Mouse (Mus musculus): ENCODE measurements at regions not wholly inside any gene's neighbourhood (a gene's known extent, or its start where the extent isn't known, plus 50 kb on each side); places are given as distances from the start of the nearest gene placed in this dataset.

GRCm38 (mm10) chr11:18531264-18532110 is 487.3 kb downstream of the Meis1 start:
- no peaks in the 10 kb centered on the region for H3K9me3 ChIP-seq (ENCODE audit: control insufficient read depth, low read length)
- H3K36me3 ChIP-seq (ENCODE audit: control insufficient read depth, insufficient read depth, low read length), result no peaks in the 10 kb centered on the region
- no peak overlapping the region for H3K4me3 ChIP-seq (ENCODE audit: low read depth, low read length)
- no peak overlapping the region for H3K4me2 ChIP-seq (ENCODE audit: low read depth, severe bottlenecking)
- DNase-seq (ENCODE audit: low spot score) (no peak), ATAC-seq (ENCODE audit: insufficient number of reproducible peaks, low FRiP score, low TSS enrichment, low read depth) (no peak)
- no peak overlapping the region for H3K27ac ChIP-seq (replicated peaks; ENCODE audit: low read depth, low read length)
- H3K4me1 ChIP-seq (ENCODE audit: control insufficient read depth, insufficient read depth, low read length), result no peaks in the 10 kb centered on the region
- H3K27me3 ChIP-seq (ENCODE audit: control insufficient read depth, insufficient read depth, low read length), result no peaks in the 10 kb centered on the region
- no peak overlapping the region for H3K9ac ChIP-seq (ENCODE audit: low read length)
- WGBS, result 35% methylated on average over 2 of the region's 2 CpGs

- H3K4me1 ChIP-seq (ENCODE audit: control insufficient read depth, insufficient read depth, low read length), result no peaks in the 10 kb centered on the region
- no peaks in the 10 kb centered on the region for H3K9me3 ChIP-seq (ENCODE audit: control insufficient read depth, low read length)
- 52% methylated on average over 4 of the region's 4 CpGs for WGBS
Measured at GRCm38 (mm10) chr11:18528568-18528967, 490.2 kb downstream of the Meis1 start.

DNA sequence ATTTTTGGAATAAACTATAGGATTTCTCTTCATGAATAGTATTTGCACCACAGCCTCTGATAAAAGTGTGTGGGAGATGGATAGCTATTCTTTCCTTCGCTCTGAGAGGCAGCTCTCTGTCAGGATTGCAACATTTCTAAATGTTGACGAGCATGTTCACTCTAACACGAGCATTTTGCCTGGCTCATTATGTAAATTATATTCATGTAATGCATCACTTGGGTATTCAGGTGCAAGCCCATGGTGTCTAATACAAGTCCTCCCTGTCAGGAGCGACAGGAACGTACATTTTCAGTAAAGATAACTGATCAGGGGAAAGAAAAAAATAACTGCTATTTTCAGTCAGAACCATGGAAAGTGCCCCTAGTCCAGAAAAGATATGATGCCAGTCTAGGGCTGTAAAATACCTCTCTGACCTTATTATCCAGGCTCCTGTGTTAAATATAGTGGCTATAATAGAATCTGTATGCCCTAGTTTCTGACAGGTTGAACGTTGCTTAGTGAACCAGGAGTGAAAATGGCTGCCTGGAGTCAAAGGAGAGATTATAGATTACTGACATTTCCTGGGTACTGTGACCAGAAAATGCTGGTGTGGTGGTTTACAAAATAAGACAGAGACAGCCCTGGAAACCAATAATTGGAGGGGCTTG is 523.6 kb downstream of the Meis1 start:
- WGBS, result 82% methylated on average over 6 of the region's 6 CpGs
- no peak overlapping the region for H3K4me3 ChIP-seq (ENCODE audit: low read depth, low read length)
- ATAC-seq (ENCODE audit: insufficient number of reproducible peaks, low FRiP score, low TSS enrichment, low read depth) (no peak), DNase-seq (ENCODE audit: low spot score) (no peak)
- no peaks in the 10 kb centered on the region for H3K9me3 ChIP-seq (ENCODE audit: control insufficient read depth, low read length)
- H3K27ac ChIP-seq (replicated peaks; ENCODE audit: low read depth, low read length), result no peak overlapping the region
- no peak overlapping the region for H3K9ac ChIP-seq (ENCODE audit: low read length)
- no peak overlapping the region for H3K4me2 ChIP-seq (ENCODE audit: low read depth, severe bottlenecking)
- H3K36me3 ChIP-seq (ENCODE audit: control insufficient read depth, insufficient read depth, low read length), result no peaks in the 10 kb centered on the region
- 0 out of 2 replicates have a peak, but pooled peaks cover 2% of the 10 kb centered on the region for H3K4me1 ChIP-seq (ENCODE audit: control insufficient read depth, insufficient read depth, low read length)
- H3K27me3 ChIP-seq (ENCODE audit: control insufficient read depth, insufficient read depth, low read length), result no peaks in the 10 kb centered on the region

More at GRCm38 (mm10) chr11:18528568-18528967, 490.2 kb downstream of the Meis1 start:
- Histone ChIP-seq H3K4me3 (ENCODE audit: low read depth, low read length) (no peak overlapping the region), H3K27ac (replicated peaks; ENCODE audit: low read depth, low read length) (no peak overlapping the region), H3K9ac (ENCODE audit: low read length) (no peak overlapping the region), H3K36me3 (ENCODE audit: control insufficient read depth, insufficient read depth, low read length) (no peaks in the 10 kb centered on the region), H3K27me3 (ENCODE audit: control insufficient read depth, insufficient read depth, low read length) (no peaks in the 10 kb centered on the region), H3K4me2 (ENCODE audit: low read depth, severe bottlenecking) (no peak overlapping the region)
- ATAC-seq (ENCODE audit: insufficient number of reproducible peaks, low FRiP score, low TSS enrichment, low read depth) (no peak), DNase-seq (ENCODE audit: low spot score) (no peak)

DNA sequence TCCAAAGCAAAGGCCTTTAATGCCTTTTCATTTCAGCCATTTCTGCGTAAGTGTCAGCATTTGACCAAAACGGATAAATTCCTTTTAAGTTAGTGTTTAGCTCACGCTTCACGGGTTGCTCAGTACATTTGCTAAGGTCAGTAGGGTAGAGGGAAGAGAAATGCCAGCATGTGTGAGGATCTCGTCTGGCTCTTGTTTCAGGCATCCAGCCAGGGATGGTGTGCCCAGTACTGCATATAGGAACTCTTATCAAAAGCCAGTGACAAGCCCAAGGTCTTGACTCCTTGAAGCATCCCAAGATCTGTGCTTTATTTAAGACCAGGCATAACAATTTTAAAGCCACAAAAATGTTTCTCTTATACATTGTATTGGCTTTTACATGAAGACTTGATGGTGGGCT is 524.8 kb downstream of the Meis1 start:
- 81% methylated on average over 5 of the region's 5 CpGs for WGBS
- no peaks in the 10 kb centered on the region for H3K36me3 ChIP-seq (ENCODE audit: control insufficient read depth, insufficient read depth, low read length)
- H3K4me2 ChIP-seq (ENCODE audit: low read depth, severe bottlenecking), result no peak overlapping the region
- DNase-seq (ENCODE audit: low spot score) (no peak), ATAC-seq (ENCODE audit: insufficient number of reproducible peaks, low FRiP score, low TSS enrichment, low read depth) (no peak)
- 0 out of 2 replicates have a peak, but pooled peaks cover 2% of the 10 kb centered on the region for H3K4me1 ChIP-seq (ENCODE audit: control insufficient read depth, insufficient read depth, low read length)
- no peaks in the 10 kb centered on the region for H3K9me3 ChIP-seq (ENCODE audit: control insufficient read depth, low read length)
- H3K27ac ChIP-seq (replicated peaks; ENCODE audit: low read depth, low read length), result no peak overlapping the region
- no peak overlapping the region for H3K4me3 ChIP-seq (ENCODE audit: low read depth, low read length)
- H3K9ac ChIP-seq (ENCODE audit: low read length), result no peak overlapping the region
- no peaks in the 10 kb centered on the region for H3K27me3 ChIP-seq (ENCODE audit: control insufficient read depth, insufficient read depth, low read length)

DNA sequence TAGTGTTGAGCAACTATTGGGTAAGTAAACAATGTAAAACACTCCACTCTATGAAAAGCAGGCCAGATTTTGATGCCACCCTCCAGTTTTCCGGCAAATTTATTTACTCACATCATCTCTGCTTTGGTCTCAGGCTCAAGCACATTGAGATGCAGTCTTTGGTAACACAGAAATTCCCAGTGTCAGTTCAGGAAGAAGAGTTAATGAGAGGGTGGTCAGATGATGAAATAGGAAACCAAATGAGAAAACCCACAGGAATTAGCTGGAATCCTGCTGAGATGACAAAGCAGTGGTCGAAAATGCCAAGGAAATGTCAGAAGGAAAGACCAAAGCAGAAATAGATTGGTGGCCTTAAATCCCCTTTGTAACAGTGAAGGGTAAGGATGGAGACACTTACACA is 525.7 kb downstream of the Meis1 start:
- no peak overlapping the region for H3K9ac ChIP-seq (ENCODE audit: low read length)
- 38% methylated on average over 2 of the region's 2 CpGs for WGBS
- H3K4me3 ChIP-seq (ENCODE audit: low read depth, low read length), result no peak overlapping the region
- no peak for DNase-seq (ENCODE audit: low spot score)
- no peaks in the 10 kb centered on the region for H3K36me3 ChIP-seq (ENCODE audit: control insufficient read depth, insufficient read depth, low read length)
- H3K27me3 ChIP-seq (ENCODE audit: control insufficient read depth, insufficient read depth, low read length), result no peaks in the 10 kb centered on the region
- H3K4me2 ChIP-seq (ENCODE audit: low read depth, severe bottlenecking), result no peak overlapping the region
- 0 out of 2 replicates have a peak, but pooled peaks cover 2% of the 10 kb centered on the region for H3K4me1 ChIP-seq (ENCODE audit: control insufficient read depth, insufficient read depth, low read length)
- ATAC-seq (ENCODE audit: insufficient number of reproducible peaks, low FRiP score, low TSS enrichment, low read depth), result no peak
- H3K27ac ChIP-seq (replicated peaks; ENCODE audit: low read depth, low read length), result no peak overlapping the region
- no peaks in the 10 kb centered on the region for H3K9me3 ChIP-seq (ENCODE audit: control insufficient read depth, low read length)

GRCm38 (mm10) chr11:18489517-18490256 is 529.1 kb downstream of the Meis1 start:
- ATAC-seq (ENCODE audit: insufficient number of reproducible peaks, low FRiP score, low TSS enrichment, low read depth) (no peak), DNase-seq (ENCODE audit: low spot score) (no peak)
- Histone ChIP-seq H3K27ac (replicated peaks; ENCODE audit: low read depth, low read length) (no peak overlapping the region), H3K9me3 (ENCODE audit: control insufficient read depth, low read length) (no peaks in the 10 kb centered on the region), H3K4me3 (ENCODE audit: low read depth, low read length) (no peak overlapping the region), H3K27me3 (ENCODE audit: control insufficient read depth, insufficient read depth, low read length) (no peaks in the 10 kb centered on the region), H3K4me1 (ENCODE audit: control insufficient read depth, insufficient read depth, low read length) (0 out of 2 replicates have a peak, but pooled peaks cover 2% of the 10 kb centered on the region), H3K36me3 (ENCODE audit: control insufficient read depth, insufficient read depth, low read length) (no peaks in the 10 kb centered on the region), H3K4me2 (ENCODE audit: low read depth, severe bottlenecking) (no peak overlapping the region), H3K9ac (ENCODE audit: low read length) (no peak overlapping the region)
- WGBS, result 45% methylated on average over 9 of the region's 9 CpGs

DNA sequence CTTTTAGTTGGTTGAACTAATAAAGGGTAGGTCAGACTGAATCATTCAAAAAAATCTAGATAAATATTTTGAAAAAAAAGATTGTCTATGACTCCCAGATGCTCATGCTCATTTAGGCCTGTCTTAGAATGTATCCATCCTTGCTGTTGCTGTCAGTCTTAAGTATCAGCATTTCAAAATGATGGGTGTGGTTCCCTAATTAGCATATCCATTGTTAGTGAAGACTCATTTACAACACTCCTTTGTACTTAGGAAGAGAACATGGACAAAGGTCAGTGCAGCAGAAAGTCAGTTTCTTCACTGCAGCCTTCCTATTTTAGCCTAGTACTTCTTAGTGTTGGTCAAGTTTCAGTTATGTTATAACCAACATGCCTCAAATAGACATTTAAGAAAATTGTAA is 525.2 kb upstream of the Etaa1 start:
- ATAC-seq (ENCODE audit: insufficient number of reproducible peaks, low FRiP score, low TSS enrichment, low read depth) (no peak), DNase-seq (ENCODE audit: low spot score) (no peak)
- Histone ChIP-seq H3K27ac (replicated peaks; ENCODE audit: low read depth, low read length) (no peak overlapping the region), H3K9me3 (ENCODE audit: control insufficient read depth, low read length) (no peaks in the 10 kb centered on the region), H3K4me2 (ENCODE audit: low read depth, severe bottlenecking) (no peak overlapping the region), H3K4me3 (ENCODE audit: low read depth, low read length) (no peak overlapping the region), H3K36me3 (ENCODE audit: control insufficient read depth, insufficient read depth, low read length) (no peaks in the 10 kb centered on the region), H3K9ac (ENCODE audit: low read length) (no peak overlapping the region), H3K27me3 (ENCODE audit: control insufficient read depth, insufficient read depth, low read length) (no peaks in the 10 kb centered on the region), H3K4me1 (ENCODE audit: control insufficient read depth, insufficient read depth, low read length) (no peaks in the 10 kb centered on the region)

- 34% methylated on average over 3 of the region's 3 CpGs for WGBS
- Histone ChIP-seq H3K4me3 (ENCODE audit: low read depth, low read length) (no peak overlapping the region), H3K9ac (ENCODE audit: low read length) (no peak overlapping the region), H3K9me3 (ENCODE audit: control insufficient read depth, low read length) (no peaks in the 10 kb centered on the region), H3K4me2 (ENCODE audit: low read depth, severe bottlenecking) (no peak overlapping the region), H3K4me1 (ENCODE audit: control insufficient read depth, insufficient read depth, low read length) (no peaks in the 10 kb centered on the region), H3K36me3 (ENCODE audit: control insufficient read depth, insufficient read depth, low read length) (no peaks in the 10 kb centered on the region), H3K27ac (replicated peaks; ENCODE audit: low read depth, low read length) (no peak overlapping the region; the same call in 1 of the 2 replicates), H3K27me3 (ENCODE audit: control insufficient read depth, insufficient read depth, low read length) (no peaks in the 10 kb centered on the region)
- DNase-seq (ENCODE audit: low spot score) (no peak), ATAC-seq (ENCODE audit: insufficient number of reproducible peaks, low FRiP score, low TSS enrichment, low read depth) (no peak)
Measured at GRCm38 (mm10) chr11:18451271-18451670, 497.6 kb upstream of the Etaa1 start.

Data from limb, embryonic 11.5 days (tissue).